Mouse (Mus musculus): ENCODE data around the gene Calm3.
A peak's percentile ranks its signal among the peaks of the same experiment; 100 is the strongest.

Gene Calm3

DNA sequence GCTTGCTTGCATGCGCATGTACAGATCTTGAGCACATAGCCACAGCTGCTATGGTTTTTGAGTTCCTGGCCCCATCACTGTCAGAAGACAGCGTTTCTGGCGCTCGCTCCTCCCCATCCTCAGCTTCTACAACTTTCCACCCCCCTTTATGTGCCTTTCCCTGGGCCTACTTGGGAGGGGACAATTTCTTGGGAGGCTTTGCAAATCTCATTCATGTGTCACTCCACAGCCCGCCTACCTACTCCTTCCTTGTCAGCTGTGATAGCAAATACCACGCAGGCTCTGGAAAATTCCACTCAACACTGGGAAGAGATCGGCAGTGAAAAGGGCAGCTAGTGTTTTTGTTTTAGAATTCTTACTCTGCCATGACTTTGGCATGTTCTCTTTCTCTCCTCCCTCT lies 16.4 kb upstream of the Calm3 start:
- DNase-seq (ENCODE audit: low spot score) = no peak

DNA sequence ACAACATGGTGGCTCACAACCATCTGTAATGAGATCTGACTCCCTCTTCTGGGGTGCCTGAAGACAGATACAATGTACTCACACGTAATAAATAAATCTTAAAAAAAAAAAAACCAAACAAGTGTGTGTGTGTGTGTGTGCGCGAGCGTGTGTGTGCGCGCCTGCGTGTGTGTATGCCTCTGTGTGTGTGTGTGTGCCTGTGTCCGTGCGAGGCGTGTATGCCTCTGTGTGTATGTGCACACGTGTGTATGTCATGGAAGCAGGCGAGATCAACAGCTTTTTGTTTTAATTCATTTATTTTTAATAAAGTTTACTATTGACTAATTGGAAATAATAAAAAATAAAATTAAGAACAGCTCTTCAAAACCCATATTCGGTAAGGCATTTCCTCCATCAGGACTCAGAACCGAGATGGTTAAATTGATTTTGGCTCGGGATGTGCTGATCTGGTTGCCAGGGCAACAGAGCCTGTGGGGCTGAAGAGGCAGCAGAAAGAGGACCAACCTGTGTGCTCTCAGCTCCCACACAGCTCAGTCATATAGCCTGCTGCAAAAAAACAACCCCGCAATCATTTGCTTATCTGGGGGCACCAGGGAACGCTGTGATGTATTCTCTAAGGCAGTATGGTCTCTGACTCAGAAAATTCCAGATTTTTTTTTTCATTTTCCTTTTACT lies 14.3 kb upstream of the Calm3 start:
- DNase-seq (ENCODE audit: low spot score) = no peak

DNA sequence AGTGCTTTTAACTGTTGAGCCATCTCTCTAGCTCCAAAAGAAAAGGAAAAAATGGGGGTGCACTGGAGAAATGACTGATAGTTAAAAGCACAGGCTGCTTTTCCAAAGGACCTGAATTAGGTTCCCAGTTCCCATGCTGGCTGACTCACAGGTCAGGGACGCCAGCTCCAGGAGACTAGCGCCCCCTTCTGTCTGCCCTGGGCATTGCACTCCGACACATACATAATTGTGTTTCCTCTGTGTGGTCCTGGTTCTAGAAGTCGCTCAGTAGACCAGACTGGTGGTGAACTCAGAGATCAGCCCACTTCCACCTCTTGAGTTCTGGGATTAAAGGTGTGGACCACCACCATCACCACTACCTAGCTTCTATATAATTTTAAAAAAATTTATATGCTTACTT lies 13.4 kb upstream of the Calm3 start:
- DNase-seq (ENCODE audit: low spot score) = no peak

DNA sequence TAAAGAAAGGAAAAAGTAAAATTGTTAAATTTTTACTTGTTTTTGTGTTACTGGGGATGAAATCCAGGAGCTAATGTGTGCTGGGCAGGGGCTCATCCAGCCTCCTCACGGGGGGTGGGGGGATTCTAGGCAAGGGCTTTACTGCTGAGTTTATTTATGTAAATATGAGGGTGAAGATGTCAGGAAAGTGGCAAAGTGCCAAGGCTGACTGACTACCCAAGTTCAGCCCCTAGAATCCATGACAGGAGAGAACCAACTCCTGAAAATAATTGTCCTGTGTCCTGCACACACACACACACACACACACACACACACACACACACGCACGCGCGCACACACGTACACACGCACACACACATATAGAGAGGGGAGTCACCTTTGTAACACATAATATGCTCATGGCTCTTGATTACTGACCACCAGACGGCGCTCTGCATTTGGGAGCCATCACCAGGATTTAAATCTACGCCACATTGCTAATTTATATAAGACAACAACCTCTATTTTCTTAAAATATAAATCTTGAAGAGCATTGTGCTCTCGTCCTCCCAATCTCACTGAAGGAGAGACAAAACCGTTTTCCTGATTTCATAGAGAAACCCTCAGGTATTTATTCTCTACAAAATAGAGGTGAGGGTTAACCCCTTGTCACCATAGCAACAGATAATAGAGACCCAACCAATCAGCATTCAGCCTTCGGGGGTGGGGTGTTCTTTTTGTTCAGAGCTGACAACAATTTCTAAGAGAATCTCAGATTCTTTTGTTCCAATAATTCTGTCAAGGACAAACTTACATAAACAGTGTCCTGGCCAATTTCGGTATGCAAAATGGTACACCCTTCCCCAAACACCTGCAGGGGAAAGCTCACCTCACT lies 9.0 kb upstream of the Calm3 start:
- DNase-seq (ENCODE audit: low spot score) = no peak

DNA sequence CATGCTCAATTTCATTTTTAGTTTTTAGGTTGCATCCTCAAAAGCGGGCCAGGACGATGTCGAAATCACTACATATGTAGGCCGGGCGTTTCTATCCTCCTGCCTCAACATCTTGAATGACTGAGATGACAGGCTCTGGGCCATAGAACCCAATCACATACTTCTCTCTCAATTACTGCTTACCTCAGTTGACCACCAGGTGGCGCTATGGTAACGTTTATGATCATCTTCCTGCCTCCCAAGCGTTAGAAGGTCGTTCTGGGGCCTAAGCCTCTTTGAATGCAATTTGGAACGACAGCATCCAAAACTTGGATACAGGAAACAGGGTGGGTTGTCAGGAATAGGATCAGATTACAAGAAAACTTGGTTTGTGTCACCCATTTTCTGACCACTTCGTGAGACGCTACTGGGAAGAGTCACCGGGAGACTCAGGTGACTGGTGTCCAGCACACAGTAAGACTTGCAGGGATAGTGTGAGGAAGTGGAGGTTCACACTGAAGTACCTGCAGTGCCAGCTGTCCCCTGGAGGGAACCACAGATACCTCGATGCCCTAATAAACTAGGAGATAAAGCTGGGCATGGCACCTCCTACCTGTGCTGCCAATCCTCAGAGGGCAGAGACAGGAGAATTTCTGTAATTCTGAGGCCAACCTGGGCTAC lies 8.2 kb upstream of the Calm3 start:
- DNase-seq (ENCODE audit: low spot score) = peak; percentile 60

DNA sequence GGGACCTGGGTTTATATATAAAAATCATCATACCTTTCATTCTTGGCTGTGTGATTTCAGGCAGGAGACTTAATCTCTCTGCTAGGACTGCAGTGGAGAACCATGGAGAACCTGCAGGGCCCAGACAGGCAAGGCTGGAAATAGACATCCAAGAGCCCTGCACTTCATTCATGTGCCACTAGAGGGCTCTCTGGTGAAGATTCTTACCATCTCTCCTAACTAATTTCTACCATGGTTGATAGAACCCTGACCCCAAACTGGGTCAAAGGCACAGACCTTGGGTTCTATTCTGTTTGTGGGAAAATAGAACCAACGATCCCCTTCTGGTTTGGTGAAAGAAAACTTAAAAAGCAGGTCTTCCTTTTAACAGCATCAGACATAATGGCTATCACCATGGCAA lies 6.9 kb upstream of the Calm3 start:
- peak; percentile 36 for DNase-seq (ENCODE audit: low spot score)

DNA sequence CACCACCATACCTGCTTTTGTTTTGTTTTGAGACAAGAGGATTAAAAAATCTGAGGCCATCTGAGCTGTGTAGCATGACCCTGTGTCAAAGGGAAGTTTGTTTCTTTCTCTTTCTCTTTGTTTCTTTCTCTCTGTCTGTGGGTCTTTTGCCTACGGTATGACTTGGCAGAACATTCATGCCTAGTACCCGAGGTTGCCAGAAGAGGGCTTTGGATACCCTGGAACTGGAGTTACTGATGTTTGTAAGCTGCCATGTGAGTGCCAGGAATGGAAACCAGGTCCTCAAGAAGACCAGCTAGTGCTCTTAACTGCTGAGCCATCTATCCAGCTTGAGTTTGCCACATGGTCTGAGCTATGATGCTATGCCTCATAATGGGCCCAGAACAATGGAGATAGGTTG lies 4.4 kb upstream of the Calm3 start:
- DNase-seq (ENCODE audit: low spot score) = no peak

DNA sequence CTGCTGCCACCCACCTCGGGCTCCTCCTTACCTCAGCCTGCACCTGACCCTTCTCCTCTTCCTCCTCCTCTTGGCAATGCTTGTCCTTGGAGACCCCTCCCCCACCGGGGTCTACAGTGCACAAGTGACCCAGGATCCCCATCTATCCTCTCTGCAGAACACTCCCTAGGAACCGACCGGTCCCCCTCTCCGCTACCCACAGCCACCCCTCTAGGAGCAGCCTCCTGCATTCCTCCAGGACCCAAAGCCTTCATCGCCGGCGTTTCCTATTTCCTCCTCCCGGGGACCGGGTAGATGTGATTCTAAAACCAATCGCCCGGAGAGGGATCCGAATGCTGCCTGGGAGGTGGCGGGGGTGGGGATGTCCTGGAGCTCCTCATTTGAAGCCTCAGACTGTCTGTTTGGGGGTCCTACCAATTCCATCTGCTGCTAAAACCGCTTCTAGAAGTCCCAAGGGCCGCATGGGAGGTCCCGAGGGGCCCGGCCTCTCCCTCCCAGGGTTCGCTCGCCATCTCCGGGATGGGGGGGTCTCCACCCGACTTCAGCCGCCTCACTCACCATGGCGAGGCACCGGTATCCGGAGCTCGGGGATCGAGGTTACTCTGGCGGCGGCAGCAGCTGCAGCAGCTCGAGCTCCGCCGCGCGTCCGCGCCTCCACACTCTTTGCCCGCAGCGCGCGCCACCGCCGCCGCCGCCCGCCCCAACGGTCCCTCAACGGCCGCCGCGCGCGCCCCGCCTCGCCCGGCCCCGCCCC lies 454 bp downstream of the Calm3 start:
- no peak for DNase-seq (ENCODE audit: low spot score)

DNA sequence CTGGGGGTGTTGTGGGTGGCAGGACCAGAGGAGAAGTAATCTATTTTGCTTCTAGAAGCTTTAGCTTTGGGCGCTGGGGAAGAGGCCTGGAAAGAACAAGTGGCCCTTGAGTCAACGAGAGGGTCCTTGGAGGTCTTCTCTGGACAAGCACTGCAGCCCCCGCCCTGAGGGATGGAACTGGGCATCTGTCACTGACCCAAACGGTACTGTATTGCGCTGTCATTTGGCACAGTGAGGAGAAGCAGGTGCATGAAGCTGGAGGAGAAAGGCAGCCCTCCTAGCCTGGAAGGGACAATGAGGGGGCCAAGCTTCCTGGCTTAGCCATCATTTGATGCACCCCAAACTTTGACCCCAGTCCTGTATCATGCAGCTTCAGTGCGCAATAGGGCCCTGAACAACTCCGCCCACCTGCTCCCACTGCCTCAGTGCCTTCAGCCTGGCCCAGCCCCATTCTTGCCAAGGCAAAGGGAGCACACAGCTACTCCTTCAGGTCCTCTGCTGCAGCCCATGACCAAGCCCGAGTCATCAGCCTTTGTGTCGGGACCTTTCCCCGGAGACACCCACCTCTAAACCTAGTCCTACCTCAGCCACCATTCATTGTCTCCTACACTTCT lies 1.4 kb downstream of the Calm3 start:
- DNase-seq (ENCODE audit: low spot score) = peak; percentile 31

DNA sequence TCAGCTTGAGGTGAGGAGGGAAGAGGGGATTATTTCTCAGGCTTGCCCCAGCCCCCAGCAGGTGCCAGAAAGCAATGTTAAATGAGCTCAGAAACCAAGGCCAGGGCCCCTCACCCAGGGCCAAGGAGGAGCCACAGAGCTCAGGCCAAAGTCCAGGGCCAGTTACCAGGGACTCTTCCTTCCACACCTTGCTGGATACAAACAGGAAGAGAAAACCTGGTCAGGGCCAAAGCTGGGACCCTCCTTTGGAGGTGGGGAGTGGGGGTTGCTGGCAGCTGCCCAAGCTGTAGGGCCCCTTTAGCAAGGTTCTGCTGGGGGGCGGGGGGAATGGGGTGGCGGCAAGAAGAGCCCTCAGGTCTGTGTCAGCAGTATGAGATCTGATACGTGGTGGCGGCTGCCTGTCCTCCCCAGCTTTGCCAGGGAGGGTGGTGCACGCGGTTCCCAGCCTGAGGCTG lies 2.0 kb downstream of the Calm3 start:
- DNase-seq (ENCODE audit: low spot score) = no peak

DNA sequence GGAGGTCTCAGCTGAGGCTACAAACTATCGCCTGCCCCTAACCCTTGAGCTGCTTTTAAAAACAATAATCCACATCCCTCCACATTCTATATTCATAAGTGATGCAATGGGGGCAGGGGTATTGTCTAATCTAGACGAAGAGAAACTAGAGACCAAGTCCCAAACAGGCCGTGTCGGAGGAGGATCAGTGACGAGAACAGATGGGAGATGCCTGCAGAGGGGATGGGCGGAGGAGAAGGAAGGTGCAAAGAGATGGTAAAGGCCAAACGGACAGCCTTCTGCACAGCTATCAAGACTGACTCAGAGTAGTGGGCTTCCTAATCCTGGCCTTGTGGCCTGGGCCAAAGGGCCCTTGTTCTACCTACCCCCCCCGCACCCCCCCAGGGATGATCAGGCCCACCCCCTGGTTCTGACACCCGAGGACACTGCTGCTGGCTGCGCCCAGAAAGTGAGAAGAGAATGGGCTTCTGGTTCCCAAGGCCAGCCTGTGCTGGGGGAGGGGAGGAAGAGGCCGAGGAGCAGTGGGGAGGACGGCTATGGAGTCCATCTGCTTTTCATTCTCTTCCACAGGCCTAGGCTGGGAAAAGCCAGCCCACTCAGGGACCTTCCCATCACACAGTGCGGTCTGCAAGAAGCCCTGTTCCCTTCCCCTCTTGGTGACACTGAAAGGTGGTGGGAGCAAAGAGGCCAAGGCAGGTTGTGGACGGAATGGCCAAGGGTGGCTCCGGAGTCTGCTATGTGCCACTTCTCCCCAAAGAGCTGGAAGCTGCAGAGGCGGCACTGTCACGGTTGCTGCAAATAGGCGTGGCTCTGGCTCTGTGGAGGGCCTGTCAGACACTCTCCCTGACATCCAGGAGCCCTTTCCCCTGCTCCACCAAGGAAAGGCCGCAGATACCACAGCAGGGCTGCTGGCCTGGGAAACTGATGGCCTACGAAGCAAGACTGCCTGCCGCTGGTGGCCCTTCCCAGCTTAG lies 2.8 kb downstream of the Calm3 start:
- peak; percentile 34 for DNase-seq (ENCODE audit: low spot score)

DNA sequence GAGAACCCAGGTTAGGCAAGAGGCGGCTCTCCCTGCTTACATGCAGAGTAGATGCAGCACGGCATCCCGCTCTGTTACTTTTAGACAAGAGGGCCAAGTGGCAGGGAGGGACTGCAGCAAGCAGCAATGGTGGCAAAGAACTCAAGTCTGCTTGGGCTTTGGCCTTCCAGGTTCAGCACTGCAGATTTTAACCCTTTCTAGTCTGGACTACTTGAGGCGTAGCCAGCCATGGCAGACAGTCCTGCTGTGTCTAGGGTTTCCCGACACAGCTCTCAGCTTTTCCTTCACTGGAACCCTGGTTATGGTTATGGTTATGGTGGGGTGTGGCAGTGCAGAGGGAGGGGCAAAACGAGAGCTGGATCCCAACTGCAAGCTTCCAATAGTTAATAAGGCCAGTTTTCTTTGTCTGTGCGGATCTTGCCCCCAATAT lies 3.7 kb downstream of the Calm3 start:
- DNase-seq (ENCODE audit: low spot score) = no peak

DNA sequence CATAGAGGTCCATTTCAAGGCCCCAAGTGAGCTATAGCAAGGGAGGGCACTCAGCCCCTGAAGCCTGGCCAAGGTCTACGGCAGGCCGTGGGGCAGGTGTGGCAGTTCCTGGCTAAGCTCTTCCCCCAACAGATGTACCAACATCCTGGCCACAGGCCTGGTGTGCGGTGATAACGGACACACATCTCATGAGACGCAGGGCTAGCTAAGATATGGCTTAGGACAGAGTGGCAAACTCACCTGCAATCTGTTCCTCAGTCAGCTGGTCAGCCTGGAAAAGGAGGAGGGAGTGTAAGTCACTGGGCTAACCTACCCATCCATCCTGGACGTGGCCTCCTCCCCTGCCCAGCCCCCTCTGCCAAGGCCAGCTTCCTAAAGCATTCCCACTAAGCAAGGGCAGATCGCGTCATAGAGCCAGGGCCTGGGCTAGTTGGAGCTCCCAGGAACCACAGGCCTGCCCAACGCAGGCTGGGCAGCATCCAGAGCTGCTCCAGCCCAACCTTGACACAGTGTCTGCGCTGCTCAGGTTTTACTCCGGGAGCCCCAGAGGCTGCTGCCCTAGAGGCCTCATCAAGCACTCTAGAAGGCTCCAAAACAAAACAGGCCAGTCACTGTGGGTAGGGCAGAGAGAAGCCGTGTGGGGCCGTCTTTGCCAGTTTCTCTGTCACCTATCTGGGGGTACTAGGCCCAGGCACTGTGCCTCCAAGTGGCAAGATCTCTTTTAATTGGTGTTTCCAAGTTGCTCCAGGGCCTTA lies 4.3 kb downstream of the Calm3 start:
- peak; percentile 22 for DNase-seq (ENCODE audit: low spot score)

DNA sequence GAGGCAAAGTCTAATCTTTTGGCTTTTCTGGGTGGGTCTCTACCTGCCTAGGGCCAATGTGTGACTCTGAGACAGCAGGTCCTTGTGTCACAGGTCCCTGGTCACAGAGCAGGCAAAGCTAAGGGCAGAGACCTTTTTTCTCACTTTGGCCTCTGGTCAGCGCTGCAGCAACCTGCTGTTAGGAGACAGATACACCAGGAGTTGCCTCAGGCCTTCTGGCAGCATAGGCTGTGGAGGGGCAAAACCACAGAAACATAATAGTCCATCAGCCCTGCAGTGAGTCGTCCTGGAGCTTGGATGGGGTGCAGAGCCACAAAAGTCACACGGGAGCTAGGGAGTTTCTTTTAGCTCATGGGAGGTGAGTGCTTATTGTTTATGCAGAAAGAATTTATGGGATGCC lies 5.2 kb downstream of the Calm3 start:
- no peak for DNase-seq (ENCODE audit: low spot score)

DNA sequence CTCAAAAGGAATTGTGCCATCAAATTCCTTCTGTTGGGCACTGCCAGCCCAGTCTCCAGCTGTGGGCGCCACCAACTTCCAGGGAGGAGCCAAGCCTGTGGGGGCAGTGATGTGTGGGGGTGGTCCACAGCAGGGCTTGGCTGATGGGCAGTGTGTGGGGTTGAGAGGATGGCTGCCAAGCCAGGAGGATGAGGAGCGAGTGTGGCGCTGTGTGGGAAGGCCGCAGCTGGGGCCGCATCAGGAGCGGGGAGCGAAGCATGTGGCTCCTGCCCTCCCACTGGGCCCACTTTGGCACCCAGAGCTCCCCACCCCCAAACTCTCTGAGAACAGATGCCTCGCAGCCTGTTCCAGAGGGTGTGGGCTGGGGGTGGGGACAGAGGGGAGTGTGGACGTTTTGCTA lies 5.9 kb downstream of the Calm3 start:
- DNase-seq (ENCODE audit: low spot score) = no peak

DNA sequence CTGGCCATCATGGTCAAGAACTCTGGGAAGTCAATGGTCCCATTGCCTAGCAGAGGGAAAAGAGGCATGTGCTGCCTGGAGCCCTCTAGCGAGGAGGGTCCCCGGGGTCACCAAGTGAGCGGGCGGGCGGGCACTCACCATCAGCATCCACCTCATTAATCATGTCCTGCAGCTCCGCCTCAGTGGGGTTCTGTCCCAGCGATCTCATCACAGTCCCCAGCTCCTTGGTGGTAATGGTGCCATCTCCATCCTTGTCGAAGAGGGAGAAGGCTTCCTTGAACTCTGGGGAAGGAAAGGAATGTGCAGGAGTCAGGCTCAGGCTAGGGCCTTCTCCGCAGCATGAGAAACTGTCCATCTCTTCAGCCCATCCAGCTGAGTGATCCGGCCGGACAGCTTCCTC lies 6.5 kb downstream of the Calm3 start:
- no peak for DNase-seq (ENCODE audit: low spot score)

DNA sequence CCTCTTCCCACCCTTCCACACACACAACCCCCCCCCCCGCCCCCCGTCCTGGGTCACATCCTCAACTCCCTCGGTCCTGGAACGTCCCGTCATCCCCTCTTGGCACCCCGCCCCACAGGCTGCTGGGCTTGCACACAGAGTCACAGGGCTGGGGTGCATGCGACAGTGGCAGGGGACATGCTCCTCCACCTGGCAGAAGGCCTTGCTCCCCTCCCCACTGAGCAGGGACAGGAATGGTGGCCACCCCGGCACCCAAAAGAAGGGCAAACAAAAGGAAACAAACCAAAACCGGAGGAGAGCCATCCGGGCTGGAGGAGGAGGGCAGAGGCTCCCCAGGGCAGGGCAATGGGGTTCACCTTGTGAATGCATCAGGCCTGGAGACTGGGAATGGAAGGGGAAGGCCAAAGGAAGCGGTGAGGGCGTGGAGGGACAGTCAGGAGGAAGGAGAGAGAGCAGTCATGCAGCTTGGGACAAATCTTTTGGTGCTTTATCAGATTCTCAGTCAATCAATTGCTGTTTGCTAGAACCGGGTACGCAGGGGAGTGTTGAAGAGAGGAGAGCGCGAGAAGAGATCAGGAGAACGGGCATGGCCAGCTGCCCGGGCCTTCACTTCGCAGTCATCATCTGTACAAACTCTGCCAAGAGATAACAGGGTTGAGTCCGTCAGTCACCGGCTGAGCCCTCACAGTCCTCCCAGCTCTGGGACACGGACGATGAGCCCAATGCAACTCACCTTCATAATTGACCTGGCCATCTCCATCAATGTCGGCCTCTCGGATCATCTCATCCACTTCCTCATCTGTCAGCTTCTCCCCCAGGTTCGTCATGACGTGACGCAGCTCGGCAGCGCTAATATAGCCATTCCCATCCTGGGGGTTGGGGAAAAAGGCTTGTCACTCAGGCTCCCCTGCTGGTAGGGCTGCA lies 7.3 kb downstream of the Calm3 start:
- DNase-seq (ENCODE audit: low spot score) = no peak

DNA sequence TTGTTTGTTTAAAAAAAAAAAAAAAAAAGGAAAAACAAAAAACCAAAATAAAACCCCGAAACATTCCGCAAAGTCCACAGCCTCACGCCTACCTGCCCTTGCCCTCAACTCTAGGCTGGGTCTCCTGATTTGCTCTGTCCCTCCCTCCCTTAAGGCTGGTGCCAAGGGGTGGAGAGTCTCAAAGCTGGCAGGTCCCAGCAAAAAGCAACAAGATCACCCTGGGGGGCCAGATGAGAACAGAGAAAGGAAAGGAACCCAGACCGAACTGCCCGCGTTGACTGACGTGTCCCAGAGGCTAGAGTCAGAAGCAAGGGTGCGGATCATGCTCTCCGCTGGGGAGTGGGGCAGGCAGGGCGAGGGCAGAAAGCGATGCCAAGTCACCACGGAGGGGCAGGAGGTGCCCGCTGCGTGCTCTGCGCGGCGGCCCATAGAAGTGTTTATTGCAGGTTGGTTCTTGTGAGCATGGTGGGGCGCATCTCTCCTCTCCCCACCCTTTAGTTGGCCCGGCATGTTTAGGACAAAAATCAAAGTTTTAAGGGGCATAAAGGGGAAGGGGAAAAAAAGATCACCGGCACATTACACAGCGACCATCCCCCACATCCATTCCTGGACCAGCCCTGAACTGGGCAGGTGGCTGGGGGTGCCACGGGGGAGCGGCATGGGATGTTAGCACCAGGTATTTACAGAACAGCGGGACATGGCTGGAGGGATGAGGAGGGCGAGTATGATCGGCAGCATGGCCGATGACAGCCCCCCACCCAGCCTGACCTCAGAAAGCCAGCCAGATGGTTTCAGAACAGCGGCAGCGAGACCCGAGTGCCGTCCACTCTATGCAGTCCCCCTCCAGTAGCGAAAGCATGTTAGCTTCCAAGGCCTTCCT lies 8.2 kb downstream of the Calm3 start:
- DNase-seq (ENCODE audit: low spot score) = no peak

Measured in ovary, postnatal 36 days (tissue).